Mouse (Mus musculus) layer of hippocampus, adult 9-11 months (tissue): ENCODE measurements at regions not wholly inside any gene's neighbourhood (a gene's known extent, or its start where the extent isn't known, plus 50 kb on each side); places are given as distances from the start of the nearest gene placed in this dataset.
"Not testable (repeated sequence)": the region's sequence is repeated elsewhere in the genome, so short reads cannot be mapped to it uniquely, and the experiment has no call there.

Experiments used
- DNase-seq: peaks from one replicate; pipeline ENCODE4 v3.0.0; 2022

DNA sequence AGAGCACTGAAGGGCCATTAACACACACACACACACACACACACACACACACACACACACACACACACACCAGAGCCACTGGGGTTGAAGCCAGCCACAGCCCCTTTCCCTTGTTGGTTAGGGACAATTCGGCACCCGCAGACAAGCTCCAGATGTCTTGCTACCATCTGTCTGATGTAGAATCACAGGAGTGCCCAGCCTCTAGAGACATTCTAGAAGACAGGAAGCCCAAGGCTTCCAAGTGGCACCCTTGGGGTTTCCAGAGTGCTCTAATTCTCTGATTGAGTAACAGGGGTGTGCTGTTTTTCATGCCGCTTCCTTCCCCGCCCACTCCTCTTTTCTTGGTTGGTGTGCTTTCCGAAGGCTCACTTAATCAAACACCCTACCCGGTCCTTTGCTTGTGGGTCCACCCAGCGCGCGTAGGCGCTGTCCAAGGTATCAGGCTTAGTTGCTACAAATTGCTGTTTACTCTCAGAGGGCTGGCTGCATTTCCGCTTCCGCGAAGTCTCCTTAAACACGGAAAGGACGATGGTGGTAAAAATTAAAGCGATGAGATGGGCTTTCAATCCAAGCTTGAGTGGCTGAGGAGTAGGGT is 59.5 kb upstream of the Zbtb18 start:
- no peak for DNase-seq

DNA sequence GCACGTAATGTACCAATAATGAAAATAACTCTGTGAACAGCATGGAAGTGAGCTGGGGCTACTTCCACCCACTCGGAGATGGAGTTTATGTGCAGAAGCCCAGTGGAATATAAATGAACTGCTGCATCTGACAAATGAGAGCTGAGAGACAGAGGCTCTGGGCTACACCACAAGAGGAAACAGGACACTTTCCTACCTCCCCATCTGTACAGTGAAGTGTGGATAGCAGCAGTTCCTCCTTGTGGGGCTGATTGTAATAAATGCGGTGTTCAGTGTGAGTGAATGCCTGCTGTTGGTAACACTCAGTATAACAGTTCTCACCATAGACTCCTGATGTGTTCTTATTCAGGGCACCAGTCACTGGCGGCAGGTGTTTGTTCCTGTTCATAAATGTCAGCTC is 60.0 kb upstream of the Zbtb18 start:
- peak; percentile 64 for DNase-seq

DNA sequence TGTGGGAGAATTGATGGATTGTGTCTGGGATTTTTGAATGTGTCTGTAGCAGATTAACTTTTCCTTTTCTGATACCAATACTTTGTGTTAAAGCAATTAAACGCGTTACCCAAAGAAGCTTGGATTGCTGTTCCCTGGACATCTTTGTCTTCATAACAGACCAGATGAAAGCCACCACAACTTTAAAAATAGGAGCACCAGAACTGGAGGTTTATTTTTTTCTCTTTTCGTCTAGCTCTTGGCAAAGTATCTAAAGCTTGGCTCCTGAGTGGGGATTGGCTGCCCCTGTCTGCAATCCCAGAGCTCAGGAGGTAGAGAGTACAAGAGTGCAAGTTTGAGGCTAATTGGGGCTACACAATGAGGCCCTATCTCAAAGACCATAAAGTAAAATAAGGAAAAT is 64.0 kb upstream of the Zbtb18 start:
- peak; percentile 13 for DNase-seq

DNA sequence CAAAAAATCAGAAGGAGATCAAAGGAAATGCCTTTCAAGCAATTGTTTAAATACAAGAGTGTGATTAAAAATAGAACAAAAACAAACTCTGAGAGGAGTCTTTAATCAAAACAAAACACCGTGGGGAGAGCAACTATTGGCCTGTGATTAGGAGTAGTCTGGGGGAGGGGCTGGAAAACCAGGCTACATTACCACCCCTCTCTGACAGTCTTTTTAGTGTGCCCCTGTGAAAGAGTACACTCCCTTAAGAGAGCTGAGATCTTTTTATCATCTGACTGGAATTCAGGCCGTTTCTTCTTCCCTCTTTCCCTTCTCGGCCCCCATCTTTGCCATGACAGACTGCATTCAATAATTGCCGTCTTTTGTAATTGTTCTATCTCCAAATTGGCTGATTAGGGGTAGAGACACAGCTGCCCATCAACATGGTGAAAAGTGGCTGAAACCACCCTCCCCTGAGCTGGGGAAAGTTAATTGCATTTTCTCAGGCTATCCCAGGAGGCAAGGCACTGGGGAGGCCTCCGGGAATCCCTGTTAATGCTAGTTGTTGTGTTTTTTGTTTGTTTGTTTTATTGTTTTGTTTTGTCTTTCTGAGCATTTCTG is 68.8 kb upstream of the Zbtb18 start:
- no peak for DNase-seq

DNA sequence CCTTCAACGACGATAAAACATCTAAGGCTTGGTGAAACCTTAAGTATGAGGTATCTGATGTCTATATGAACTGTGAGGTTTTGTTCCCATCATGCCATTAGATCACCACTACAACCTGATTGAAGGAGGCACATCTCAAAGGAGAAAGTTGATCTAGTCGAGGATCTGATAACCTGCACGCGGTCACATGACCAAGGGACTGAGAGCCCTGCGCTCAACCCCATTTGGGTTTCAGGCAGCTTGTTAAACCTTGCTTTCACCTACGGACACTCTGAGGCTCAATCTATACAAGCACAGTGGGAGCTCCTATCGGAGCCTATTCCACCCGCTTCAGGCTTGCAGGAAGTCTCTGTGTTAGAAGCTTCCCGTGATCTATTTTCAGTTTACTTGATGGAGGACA is 70.1 kb upstream of the Zbtb18 start:
- DNase-seq = no peak

DNA sequence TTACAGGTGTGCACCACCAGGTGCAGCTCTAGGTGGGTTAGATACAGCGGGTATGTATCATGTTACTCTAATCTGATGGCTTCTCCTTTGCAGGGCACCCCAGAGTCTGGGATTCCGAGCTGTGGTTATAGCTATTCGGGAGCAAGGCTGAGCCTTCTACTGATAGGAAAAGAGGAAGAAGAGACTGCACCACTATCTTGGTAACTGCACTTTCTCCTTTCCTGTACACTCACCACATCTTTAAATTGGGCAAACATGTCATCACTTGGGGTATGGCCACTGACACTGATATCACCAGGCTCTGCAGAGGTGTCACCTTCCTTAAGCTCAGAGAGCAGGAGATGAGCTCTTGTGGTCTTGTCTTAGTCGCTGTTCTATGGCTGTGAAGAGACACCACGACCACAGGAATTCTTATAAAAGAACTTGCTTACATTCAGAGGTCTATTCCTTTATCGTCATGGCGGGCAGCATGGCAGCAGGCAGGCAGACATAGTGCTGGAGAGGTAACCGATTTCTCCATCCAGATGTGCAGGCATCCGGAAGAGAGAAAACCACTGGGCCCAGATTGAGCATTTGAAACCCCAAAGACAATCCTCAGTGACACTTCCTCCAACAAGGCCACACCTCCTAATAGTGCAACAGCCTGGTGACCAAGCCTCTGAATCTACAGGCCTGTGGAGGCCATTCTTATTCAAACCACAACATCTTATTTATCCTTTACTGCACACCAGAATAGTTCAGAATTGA is 74.1 kb upstream of the Zbtb18 start:
- DNase-seq = no peak

DNA sequence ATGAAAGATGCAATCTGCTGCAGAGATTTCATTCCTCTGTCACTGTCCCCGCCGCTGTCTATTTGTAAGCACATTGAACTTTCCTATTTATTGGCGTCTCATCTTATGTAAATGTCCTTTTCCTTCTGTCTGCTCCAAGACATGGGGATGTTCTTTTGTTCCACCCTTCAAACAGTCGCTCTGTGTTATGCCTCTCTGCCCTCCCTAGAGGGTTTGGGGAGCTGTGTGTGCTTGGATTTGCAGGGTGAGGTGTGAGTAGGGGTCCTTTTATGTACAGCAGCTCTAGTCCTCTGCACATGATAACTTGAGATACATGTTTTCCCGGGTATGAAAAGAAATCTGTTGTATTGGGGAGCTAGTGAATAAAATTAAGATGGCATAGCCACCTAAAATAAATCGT is 75.2 kb upstream of the Zbtb18 start:
- DNase-seq = no peak

DNA sequence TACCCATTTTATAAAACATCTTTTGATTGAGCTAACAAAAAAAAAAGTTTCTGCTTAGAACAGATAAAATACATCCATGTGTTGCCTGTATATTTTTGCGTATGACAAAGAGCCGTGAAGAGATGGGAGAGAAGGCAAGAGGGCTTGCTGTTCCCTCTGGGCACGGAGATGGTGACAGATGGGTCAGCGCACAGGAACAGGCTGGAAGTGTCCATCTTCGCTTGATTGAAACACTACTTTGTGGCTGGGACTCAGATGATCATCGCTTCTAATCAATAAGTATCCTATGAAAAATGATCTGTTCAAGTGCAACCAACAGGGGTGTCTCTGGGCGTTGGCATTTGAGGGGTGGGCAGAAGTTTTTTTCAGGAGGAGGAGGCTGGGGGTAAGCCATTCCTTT is 75.7 kb upstream of the Zbtb18 start:
- no peak for DNase-seq

DNA sequence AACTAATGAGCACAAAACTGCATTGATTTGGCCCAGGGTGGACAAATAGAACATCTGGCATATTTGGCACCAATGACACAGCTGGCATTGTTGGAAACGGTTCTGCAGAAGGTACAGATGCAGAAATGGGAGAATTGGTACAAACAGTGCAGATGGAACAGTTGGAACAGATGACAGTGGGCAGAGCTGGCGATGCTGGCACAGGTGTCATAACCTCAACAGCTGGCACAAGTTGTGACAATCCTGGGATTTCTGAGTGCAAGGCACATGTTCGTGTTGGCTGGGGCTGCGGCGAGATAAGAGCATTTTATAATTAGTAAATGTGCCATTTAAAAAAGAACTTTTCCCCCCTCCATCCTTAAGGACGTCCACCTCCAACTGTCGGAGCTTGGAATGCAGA is 77.8 kb upstream of the Zbtb18 start:
- peak; percentile 52 for DNase-seq

DNA sequence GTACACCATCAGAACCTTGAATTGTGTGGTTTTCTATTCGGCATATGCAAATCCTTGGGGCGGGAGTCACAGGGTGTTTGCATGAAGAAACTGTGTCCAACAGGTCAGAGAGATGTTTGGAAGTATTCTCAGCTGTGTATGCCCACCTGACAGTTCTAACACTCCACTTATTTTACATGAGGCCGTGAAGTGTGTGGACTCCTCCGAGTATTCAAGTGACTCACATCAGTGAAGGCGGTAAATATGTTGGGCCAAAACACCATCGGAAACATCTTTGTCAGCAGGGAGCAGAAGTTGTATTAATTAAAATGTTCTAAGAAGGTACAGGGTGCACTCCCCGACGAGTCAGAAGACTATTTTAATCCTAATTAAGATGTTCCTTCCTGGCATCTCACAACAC is 79.8 kb upstream of the Zbtb18 start:
- no peak for DNase-seq

DNA sequence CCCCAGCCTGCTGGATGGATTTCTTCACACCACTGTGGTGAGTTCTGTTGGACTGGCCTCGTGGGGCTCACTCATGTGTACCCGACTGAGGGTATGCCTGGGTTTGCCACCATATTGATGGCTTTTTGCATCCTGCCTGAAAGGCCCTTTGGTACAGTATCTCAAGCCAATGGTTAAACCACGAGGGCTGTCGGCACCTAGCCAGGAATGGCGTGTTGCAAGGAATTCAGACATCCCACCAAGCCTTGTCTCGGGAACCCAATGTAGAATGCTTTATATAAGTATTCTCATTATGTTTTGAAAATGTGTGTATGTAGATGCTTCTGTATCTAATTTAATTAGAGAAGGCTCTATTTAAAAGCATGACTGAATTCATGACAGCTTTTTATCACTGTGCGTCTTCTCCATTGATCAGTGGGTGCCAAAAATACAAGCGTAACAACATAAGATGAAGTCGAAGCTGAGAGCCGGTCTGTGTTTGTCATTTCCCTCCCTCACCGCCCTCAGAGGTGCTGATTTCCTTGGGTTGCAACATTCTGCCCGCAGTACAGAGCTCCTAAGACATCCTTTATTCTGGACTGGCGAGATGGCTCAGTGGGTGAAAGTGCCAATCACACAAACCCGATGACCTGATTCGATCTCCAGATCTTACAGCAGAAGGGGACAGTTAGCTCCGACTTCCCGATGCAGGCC is 90.5 kb upstream of the Akt3 start:
- no peak for DNase-seq

DNA sequence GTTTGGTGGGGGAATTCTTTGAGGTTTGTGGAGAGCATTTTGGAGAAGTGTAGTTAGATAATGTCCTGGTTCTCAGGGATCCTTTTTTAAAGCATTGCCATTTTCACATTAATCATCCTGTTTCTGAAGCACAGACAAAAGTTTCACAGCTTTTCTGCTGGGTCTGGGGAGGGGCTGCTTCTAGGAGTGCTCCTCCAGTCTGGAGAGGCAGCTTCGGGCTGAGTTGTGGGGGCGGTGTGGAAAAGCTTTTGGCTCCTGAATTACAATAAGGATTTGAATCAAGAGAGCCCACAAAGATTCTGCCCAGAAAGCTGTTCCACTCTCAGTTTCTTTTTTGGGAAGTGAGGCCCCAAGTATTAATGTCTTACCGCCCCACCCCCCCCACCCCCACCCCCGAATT is 89.2 kb upstream of the Akt3 start:
- DNase-seq = peak; percentile 88

DNA sequence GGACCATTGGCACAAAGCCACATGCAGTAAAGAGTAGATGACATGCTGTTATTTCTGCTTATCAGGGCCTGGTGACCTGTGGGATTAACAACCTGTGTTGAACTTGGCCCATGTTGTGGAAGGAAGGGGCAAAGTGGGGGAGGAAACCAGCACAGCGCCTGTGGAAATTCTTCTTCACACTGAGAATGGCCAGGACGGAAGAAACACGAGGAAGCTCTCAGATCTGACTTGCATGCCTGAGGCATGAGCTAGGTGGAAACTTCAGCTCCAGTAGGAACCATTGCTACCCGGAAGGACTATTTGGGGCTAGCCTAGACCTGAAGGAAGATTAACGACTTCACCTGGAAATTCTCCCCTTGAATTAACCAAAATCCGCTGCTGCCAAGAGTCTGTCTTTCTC is 88.5 kb upstream of the Akt3 start:
- no peak for DNase-seq

DNA sequence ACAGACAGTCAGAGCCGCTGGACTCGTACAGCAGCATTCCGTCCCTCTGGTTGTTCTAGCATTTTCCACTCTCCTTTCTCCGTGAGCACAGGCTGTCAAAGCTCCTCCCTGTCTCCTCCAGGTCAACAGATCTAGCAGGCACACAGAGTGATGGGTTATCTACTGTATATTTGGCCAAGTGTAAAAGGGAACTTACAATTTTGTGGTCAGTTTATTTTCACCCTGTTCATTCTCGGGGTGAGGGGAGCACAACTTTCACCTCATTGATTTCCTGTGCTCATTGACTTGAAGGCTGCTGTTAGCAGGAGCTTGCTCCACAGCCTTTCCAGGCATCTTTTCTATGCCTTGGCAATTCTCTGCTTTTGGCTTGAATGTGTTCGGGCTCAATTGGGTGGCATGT is 87.5 kb upstream of the Akt3 start:
- DNase-seq = no peak

DNA sequence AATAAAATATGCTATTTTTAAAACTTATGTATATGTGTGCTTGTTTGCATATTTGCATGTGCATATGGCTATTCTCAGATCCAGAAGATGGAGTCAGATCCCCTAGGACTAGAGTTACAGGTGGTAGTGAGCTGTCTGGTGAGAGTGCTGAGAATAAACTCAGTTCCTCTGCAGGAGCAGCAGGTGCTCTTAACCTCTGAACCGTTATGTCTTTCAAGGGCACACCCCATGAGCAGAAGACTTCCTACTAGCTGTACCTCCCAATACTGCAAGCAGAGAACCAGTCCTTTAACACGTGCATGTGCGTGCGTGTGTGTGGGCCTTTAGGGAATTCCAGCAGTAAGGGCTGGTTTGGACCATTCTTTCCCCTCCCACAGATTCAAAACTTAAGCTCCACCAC is 85.9 kb upstream of the Akt3 start:
- DNase-seq = no peak

DNA sequence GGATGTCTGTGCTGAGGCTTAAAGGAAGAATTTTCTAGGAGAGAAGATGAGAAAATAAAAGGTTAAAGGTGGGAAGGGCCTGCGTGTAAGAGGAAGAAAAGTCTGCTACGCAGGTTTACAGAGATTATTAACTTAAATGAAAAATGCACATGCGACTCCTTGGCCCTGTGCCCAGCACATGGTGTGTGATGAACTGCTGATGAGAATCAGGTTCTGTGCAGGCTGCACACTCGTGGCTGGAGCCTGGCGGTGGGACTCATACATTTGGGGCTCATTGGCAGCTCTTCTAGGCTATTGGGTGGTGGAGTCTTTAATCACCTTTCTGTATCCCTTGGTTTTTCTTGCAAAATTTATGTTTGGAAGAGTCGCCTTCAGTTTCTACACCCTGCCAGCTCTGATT is 85.1 kb upstream of the Akt3 start:
- no peak for DNase-seq

DNA sequence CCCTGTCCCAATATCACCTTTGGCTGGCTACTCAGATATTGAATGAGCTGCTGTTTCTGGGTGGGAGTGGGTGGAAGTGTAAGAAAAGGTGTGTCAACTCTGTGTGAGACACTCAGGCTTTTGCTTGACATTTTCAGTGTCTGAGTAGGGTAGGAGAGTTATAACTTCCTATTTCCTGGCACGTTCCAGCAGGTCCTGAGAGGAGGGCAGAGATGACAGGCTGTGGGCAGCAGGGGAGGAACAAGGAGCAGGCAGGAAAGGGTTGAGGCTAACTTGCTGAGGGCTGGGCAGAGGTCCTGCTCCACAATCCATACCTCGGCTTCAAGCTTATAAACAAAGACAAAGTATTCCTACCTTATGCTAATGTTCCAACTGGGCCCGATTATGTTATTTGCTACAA is 82.2 kb upstream of the Akt3 start:
- no peak for DNase-seq

DNA sequence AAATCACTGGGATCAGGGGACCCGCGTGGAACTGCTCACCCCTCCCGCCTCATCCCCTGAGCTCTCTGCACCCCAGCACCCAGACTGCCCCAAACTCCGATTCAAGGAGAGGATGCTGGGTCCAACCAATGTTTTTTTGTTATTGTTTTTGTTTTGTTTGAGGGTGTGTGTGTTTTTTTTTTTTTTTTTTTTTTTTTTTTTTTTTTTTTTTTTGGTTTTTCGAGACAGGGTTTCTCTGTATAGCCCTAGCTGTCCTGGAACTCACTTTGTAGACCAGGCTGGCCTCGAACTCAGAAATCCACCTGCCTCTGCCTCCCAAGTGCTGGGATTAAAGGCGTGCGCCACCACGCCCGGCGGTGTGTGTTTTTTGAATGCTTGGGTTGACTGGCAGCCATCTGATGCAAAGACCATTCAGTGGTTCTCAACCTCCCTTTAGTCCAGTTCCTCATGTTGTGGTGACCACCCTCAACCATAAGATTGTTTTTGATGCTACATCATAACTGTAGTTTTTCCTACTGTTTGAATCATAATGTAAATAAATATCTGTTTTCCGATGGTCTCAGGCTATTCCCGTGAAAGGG is 81.3 kb upstream of the Akt3 start:
- DNase-seq = not testable (repeated sequence)

DNA sequence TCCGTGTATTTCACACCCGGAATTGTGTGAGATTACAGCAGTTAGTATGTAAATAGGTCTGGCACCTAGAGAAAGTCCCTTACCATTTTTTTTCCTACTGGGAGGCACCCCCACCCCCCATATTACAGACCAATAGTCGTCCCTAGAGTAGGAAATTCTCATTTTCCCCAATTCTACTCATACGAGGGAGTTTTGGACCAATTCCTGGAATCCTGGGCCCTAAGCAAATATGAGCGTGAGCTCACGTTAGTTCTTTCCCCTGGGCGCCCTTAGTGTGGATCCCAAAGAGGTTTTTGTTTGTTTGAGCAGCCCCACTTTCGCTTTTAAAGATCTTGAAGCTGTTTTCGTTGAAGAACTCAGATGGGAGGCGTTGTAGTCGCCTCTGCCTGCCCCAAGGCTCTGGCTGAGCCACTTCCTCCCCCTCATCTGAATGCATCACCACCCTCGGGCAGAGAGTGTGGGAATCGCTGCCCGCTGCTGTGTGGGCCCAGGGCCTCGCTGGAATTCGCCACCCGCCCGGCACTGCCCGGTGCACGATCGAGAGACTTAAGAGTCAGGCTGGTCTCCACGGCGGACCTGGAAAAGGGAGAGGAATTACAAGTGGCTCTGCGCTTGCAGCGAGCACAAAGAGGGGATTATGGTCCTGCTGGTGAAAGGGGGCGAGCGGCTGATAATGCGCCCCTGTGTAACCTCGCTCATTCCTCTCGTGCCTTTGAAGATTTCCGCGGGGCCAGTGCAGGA is 80.6 kb upstream of the Akt3 start:
- peak; percentile 70 for DNase-seq

DNA sequence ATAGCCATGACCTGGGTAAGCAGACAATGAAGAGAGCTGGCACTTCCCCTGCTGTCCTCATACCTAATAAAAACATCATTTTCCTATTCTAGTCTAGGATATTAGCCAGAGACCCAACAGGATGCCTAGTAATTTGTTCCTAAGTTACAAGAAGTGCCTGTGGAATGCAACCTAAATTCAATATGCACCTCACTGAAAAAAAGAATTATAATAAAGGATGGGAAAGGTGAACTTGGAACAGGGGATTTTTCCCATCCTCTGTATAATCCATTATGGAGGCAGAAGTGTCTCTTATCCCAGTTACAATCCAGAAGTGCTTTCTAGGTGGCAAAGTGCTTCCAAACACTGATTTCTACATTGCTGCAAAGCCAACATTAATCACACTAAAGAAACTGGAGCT is 79.8 kb upstream of the Akt3 start:
- DNase-seq = no peak

DNA sequence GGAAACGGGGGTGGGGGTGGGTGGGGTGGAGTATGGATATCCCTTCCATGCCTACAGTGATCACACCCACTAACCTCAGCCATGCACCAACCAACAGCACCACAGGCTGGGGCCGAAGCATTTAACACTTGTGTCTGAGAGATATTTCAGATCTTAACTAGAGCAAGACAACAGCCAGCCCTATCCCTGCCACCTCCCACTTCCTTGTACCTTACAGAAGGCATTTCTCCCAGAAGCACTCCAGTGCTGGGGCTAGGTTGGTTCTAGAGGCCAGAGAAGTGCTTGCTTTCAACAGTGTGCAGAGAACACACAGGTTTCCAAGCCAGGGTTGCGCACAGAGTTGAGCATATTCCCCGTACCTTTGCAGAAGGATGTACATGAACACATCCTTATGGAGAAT is 79.1 kb upstream of the Akt3 start:
- no peak for DNase-seq

DNA sequence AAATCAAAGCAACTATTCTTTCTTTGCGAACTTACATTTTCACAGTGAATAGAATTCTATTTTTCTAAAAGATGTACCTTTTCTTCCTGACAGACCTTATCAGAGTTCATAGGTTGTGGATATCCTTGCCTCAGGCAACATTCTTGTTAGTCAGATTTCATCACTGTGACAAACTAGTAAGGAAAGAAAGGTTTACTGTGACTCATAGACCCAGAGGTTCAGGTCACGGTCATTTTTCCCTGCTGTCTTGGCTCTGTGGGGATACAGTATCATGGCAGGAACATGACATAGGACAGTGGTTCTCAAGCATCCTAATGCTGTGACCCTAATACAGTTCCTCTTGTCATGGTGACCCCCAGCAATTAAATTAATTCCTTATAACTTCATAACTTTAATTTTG is 78.4 kb upstream of the Akt3 start:
- DNase-seq = no peak

DNA sequence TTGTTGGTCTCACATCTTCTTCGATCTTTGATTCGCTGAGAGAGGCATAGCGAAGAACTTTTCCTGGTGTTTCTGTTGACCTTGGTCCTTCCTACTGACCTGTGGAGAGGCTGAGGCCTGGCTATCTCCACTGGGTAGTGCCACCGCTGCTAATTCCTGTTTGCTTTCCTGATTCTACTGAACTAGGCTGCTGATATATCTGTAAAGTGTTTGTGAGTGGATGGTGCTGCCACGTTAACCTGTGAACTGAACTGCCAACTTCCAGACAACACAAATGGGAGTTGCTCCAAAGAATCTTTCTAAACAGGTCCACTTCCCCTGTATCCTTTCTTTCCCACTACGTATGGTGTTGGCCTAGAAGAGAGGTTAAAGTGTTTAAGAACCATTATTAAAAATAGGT is 78.0 kb upstream of the Akt3 start:
- no peak for DNase-seq
